Mouse (Mus musculus) forebrain, embryonic 12.5 days (tissue): ENCODE results near the gene Zfp276. TPM values are rescaled to one million over a fixed set of nuclear protein-coding genes. Genes with fewer than 3 reads are reported as not detected.

Source experiments
- ATAC-seq: fragments of 200-750 bp; cut with Nextera tagmentation; 2 replicates; pipeline ENCODE4 v1.8.0; 2017; ENCODE audit warnings: moderate TSS enrichment; ENCODE audit not compliant: low FRiP score
- H3K27ac ChIP-seq: fragments of 300-500 bp; sonication (generic); 2 replicates; pipeline ENCODE4 v1.5.1; 2016; ENCODE audit warnings: mild to moderate bottlenecking
- H3K27me3 ChIP-seq: fragments of 300-500 bp; sonication (generic); 2 replicates; pipeline ENCODE4 v1.6.1; 2016; ENCODE audit warnings: mild to moderate bottlenecking
- H3K36me3 ChIP-seq: fragments of 300-500 bp; sonication (generic); replicated peaks from 2 replicates; pipeline ENCODE4 v1.6.1; 2016; ENCODE audit warnings: mild to moderate bottlenecking
- H3K4me1 ChIP-seq: fragments of 300-500 bp; sonication (generic); 2 replicates; pipeline ENCODE4 v1.6.1; 2016
- H3K4me2 ChIP-seq: fragments of 300-500 bp; sonication (generic); 2 replicates; pipeline ENCODE4 v1.6.1; 2016; ENCODE audit warnings: mild to moderate bottlenecking, moderate library complexity
- H3K4me3 ChIP-seq: fragments of 300-500 bp; sonication (generic); replicated peaks from 2 replicates; pipeline ENCODE4 v1.5.1; 2016; ENCODE audit warnings: mild to moderate bottlenecking
- H3K9ac ChIP-seq: fragments of 300-500 bp; sonication (generic); 2 replicates; pipeline ENCODE4 v1.6.1; 2016; ENCODE audit warnings: mild to moderate bottlenecking
- H3K9me3 ChIP-seq: fragments of 300-500 bp; sonication (generic); 2 replicates; pipeline ENCODE4 v1.6.1; 2016
- WGBS: fragments of 180-500 bp; shearing (Covaris S2); methylation state at CpG from one replicate; pipeline ENCODE4 v1.1.7; 2016; 5-methylcytosine and 5-hydroxymethylcytosine counted together
- polyA plus RNA-seq: library from polyadenylated mRNA; unstranded; fragments of >200 nt; fragmentation: Nextera tagmentation; extraction: Ambion mirVana; gene quantifications from 2 replicates; pipeline ENCODE4 v1.2.1, GENCODE M21; 2016

Zfp276 gene
- polyA plus RNA-seq, 1 experiment from 2014 or later: 25.8 TPM

- WGBS: under 1% methylated on average over 24 of the region's 24 CpGs
- no peak within 1 kb of the TSS for H3K27ac ChIP-seq
- peak; percentile 99 for ATAC-seq
- H3K4me1 ChIP-seq: peaks cover 17% of the 10 kb centered on the region
- H3K9me3 ChIP-seq: no peaks in the 10 kb centered on the region
- H3K4me2 ChIP-seq: peak within 1 kb of the TSS; percentile 70
- peak within 1 kb of the TSS; percentile 60 for H3K4me3 ChIP-seq
- H3K27me3 ChIP-seq: no peaks in the 10 kb centered on the region
- peak within 1 kb of the TSS; percentile 65 for H3K9ac ChIP-seq
- H3K36me3 ChIP-seq: 0 out of 2 replicates have a peak, but pooled peaks cover under 1% of the 10 kb centered on the region
These were observed 64.5 kb downstream of the Zfp276 start, which contains the start of gene Fanca for GRCm38 (mm10) chr8:123318467-123318911. Fanca (minus strand) TSS chr8:123318576.

Other genes starting within 250 kb of the Zfp276 start
- 38.4 and 65.7 TPM in 2 replicates for gene Ankrd11, start 211.9 kb upstream of the Zfp276 start, polyA plus RNA-seq
- gene Spg7, start 191.3 kb upstream of the Zfp276 start, polyA plus RNA-seq: 59.1 and 61.6 TPM in 2 replicates
- 1,076 and 1,105 TPM in 2 replicates for gene Rpl13, start 151.8 kb upstream of the Zfp276 start, polyA plus RNA-seq
- 0.29 and 0.49 TPM in 2 replicates for gene Cpne7, start 136.8 kb upstream of the Zfp276 start, polyA plus RNA-seq
- gene Sult5a1, start 95.9 kb upstream of the Zfp276 start, polyA plus RNA-seq: 1.7 and 1.9 TPM in 2 replicates
- 0.17 and 0.52 TPM in 2 replicates for gene Dpep1, start 68.0 kb upstream of the Zfp276 start, polyA plus RNA-seq
- 150 and 155 TPM in 2 replicates for gene Chmp1a, start 41.4 kb upstream of the Zfp276 start, polyA plus RNA-seq
- 5.7 and 6.3 TPM in 2 replicates for gene Spata33, start 41.4 kb upstream of the Zfp276 start, polyA plus RNA-seq
- 36.5 and 38.3 TPM in 2 replicates for gene Cdk10, start 29.4 kb upstream of the Zfp276 start, polyA plus RNA-seq
- 1.4 and 1.6 TPM in 2 replicates for gene Spata2l, start 18.0 kb upstream of the Zfp276 start, polyA plus RNA-seq
- gene Vps9d1, start 153 bp downstream of the Zfp276 start, polyA plus RNA-seq: 31.0 and 34.9 TPM in 2 replicates
- 40.2 and 40.5 TPM in 2 replicates for gene Fanca, start 64.4 kb downstream of the Zfp276 start, polyA plus RNA-seq
- 19.9 and 21.8 TPM in 2 replicates for gene Spire2, start 78.5 kb downstream of the Zfp276 start, polyA plus RNA-seq
- 174 and 194 TPM in 2 replicates for gene Tcf25, start 119.6 kb downstream of the Zfp276 start, polyA plus RNA-seq
- 0.13 and 0.14 TPM in 2 replicates for gene Mc1r, start 152.9 kb downstream of the Zfp276 start, polyA plus RNA-seq
- gene Tubb3, start 157.2 kb downstream of the Zfp276 start, polyA plus RNA-seq: 827 and 897 TPM in 2 replicates
- gene Def8, start 169.3 kb downstream of the Zfp276 start, polyA plus RNA-seq: 42.9 and 46.6 TPM in 2 replicates
- 69.7 and 71.1 TPM in 2 replicates for gene Afg3l1, start 223.7 kb downstream of the Zfp276 start, polyA plus RNA-seq